Mouse (Mus musculus): ENCODE measurements around the gene Trak1.

GRCm38 (mm10) chr9:121376094-121376493, 78.8 kb downstream of the Trak1 start:
- no peak for TF ChIP-seq CTCF (IDR thresholded peaks at IDR 0.05; ENCODE audit: low read depth, low read length)
- no peak for TF ChIP-seq POLR2A (IDR thresholded peaks at IDR 0.05; ENCODE audit: extremely low read depth, insufficient read depth, low read length)
